Mouse (Mus musculus) lung, embryonic 15.5 days (tissue): ENCODE data around the gene Nop56. TPM values are rescaled to one million over a fixed set of nuclear protein-coding genes. Genes with fewer than 3 reads are reported as not detected.

Experiments used
- ATAC-seq: fragments of 200-750 bp; cut with Nextera tagmentation; 2 replicates; pipeline ENCODE4 v1.8.0; 2017; ENCODE audit warnings: moderate number of reproducible peaks, borderline replicate concordance; ENCODE audit not compliant: low FRiP score, low TSS enrichment; ENCODE audit errors: extremely low read depth
- H3K27ac ChIP-seq: fragments of 300-500 bp; sonication (generic); 2 replicates; pipeline ENCODE4 v1.5.1; 2015; ENCODE audit warnings: moderate library complexity, mild to moderate bottlenecking, inconsistent platforms
- H3K27me3 ChIP-seq: fragments of 300-500 bp; sonication (generic); 2 replicates; pipeline ENCODE4 v1.6.1; 2015; ENCODE audit warnings: inconsistent platforms
- H3K36me3 ChIP-seq: fragments of 300-500 bp; sonication (generic); 2 replicates; pipeline ENCODE4 v1.6.1; 2015; ENCODE audit warnings: inconsistent platforms
- H3K4me1 ChIP-seq: fragments of 300-500 bp; sonication (generic); 2 replicates; pipeline ENCODE4 v1.6.1; 2015; ENCODE audit warnings: inconsistent platforms
- H3K4me2 ChIP-seq: fragments of 300-500 bp; sonication (generic); 2 replicates; pipeline ENCODE4 v1.6.1; 2015; ENCODE audit warnings: inconsistent platforms, mild to moderate bottlenecking, moderate library complexity
- H3K4me3 ChIP-seq: fragments of 300-500 bp; sonication (generic); 2 replicates; pipeline ENCODE4 v1.5.1; 2015; ENCODE audit warnings: mild to moderate bottlenecking, inconsistent platforms
- H3K9ac ChIP-seq: fragments of 300-500 bp; sonication (generic); 2 replicates; pipeline ENCODE4 v1.6.1; 2015; ENCODE audit warnings: inconsistent platforms
- H3K9me3 ChIP-seq: fragments of 300-500 bp; sonication (generic); 2 replicates; pipeline ENCODE4 v1.6.1; 2016; ENCODE audit warnings: inconsistent platforms
- WGBS: fragments of 180-500 bp; shearing (Covaris S2); methylation state at CpG from one replicate; pipeline ENCODE4 v1.1.7; 2015; 5-methylcytosine and 5-hydroxymethylcytosine counted together
- polyA plus RNA-seq: library from polyadenylated mRNA; unstranded; fragments of >200 nt; fragmentation: Nextera tagmentation; extraction: Ambion mirVana; gene quantifications from 2 replicates; pipeline ENCODE4 v1.2.1, GENCODE M21; 2015

Gene Nop56
- polyA plus RNA-seq, 1 experiment from 2014 or later: 272 TPM

DNA sequence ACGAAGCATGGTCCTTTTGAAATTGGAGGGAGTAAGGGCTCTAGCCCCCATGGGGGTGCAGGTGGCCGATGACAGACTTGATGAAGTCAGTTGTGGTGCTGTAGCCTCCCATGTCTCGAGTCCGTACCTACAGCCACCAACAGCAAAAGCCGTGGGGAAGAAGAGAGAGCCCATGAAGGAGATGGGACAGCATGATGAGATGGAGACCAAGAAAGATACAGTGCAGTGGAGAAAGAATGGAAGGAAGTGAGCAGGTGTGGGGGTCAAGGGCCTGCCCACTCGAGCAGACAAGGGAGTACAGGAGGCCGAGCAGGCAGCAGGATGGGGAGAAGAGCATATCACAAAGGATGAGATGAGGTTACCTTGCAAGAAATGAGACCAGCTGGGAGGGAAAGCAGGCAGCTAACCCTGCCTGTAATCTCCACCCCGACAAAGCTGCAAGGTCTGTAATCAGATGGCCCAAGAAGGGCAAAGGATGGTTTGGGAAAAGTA is 5.4 kb downstream of the Nop56 start:
- peaks cover 33% of the 10 kb centered on the region for H3K4me1 ChIP-seq
- no peak overlapping the region for H3K27ac ChIP-seq
- no peak overlapping the region for H3K9ac ChIP-seq
- 36% methylated on average over 8 of the region's 8 CpGs for WGBS
- H3K36me3 ChIP-seq: peaks cover 60% of the 10 kb centered on the region
- no peaks in the 10 kb centered on the region for H3K27me3 ChIP-seq
- no peak overlapping the region for H3K4me3 ChIP-seq
- no peaks in the 10 kb centered on the region for H3K9me3 ChIP-seq
- no peak for ATAC-seq
- H3K4me2 ChIP-seq: no peak overlapping the region

DNA sequence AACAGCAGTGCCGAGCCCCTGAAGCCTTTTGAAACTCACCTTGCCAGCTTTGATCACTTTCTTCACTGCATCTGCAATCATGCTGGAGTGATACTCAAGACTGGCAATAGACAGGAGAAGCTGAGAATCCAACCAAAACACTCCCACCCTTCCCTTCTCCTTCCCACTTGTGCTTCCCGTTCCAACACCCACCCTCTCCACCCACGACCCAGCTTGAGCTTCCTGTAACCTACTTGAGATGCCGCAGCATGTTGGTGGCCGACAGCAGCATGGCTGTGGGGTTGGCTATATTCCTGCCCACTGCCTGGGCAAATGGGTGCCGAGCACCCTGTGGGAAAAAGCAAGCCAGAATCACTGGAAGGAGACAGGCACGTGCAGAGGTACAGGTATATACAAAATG is 6.0 kb downstream of the Nop56 start:
- Histone ChIP-seq H3K9me3 (no peaks in the 10 kb centered on the region), H3K27me3 (no peaks in the 10 kb centered on the region), H3K4me2 (no peak overlapping the region), H3K4me1 (peaks cover 34% of the 10 kb centered on the region), H3K9ac (no peak overlapping the region), H3K36me3 (peaks cover 60% of the 10 kb centered on the region), H3K27ac (no peak overlapping the region), H3K4me3 (no peak overlapping the region)
- no peak for ATAC-seq
- 42% methylated on average over 7 of the region's 7 CpGs for WGBS

DNA sequence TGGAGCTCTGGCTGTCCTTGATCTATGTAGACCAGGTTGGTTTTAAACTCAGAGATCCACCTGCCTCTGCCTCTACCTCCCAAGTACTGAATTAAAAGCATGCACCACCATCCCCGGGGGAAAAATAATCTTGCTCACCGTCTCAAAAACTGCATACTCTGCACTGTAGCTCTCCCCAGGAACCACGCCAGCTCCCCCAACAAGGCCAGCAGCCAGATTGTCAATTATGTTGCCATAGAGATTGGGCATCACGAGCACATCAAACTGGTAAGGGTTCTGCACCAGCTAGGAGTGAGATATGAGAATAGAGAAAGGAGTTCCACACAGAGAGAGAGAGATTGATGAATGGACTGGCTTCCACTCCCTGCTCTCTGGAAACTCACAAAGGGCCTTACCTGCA is 6.6 kb downstream of the Nop56 start:
- no peak overlapping the region for H3K4me2 ChIP-seq
- peaks cover 28% of the 10 kb centered on the region for H3K4me1 ChIP-seq
- WGBS: 57% methylated on average over 4 of the region's 4 CpGs
- no peaks in the 10 kb centered on the region for H3K9me3 ChIP-seq
- no peaks in the 10 kb centered on the region for H3K27me3 ChIP-seq
- peaks cover 55% of the 10 kb centered on the region for H3K36me3 ChIP-seq
- ATAC-seq: no peak
- H3K9ac ChIP-seq: no peak overlapping the region
- H3K27ac ChIP-seq: no peak overlapping the region
- H3K4me3 ChIP-seq: no peak overlapping the region

DNA sequence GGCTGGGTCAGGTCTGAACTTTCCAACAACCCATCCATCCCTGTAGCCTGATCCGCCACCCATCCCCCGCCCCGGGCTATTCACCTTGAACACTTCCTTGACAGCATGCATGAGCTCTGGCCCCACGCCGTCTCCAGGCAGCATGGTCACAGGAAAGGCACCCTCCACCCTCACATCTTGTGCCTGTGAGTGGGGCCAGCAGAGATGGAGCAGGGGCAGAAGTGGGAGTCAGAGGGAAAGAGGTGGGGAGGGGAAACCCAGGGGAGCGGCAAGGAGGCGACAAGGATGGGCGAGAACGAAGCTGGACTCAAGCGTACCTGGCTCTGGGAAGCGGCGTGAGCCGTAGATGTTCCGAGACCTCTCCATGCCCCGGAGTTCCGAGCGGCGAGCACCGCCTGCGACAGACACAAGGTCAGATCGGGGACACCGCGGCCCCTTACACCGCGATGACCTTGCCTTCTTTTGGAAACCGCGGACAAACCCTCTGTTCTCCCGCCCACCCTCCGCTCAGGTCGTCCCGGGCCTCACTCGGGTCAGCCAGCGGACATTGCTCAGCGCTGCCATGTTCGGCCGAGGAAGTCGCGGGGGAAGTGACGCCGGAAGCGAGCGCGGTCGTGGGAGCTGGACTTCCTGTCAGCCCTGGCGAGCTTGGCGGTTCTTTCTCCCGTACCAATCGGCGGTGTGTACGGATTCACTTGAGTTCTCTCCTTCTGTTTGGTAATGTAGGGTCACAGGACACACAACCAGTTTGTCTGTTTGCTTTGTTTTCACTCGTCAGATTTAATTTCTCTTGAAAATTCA is 9.8 kb downstream of the Nop56 start, which contains the start of gene Idh3b:
Gene Idh3b, minus strand, starts transcription at position 694 of the 801 bp plus-strand sequence.
- Histone ChIP-seq H3K27me3 (no peaks in the 10 kb centered on the region), H3K4me1 (peaks cover 12% of the 10 kb centered on the region), H3K36me3 (peaks cover 26% of the 10 kb centered on the region), H3K9ac (peak within 1 kb of the TSS; percentile 85), H3K9me3 (no peaks in the 10 kb centered on the region), H3K4me3 (peak within 1 kb of the TSS; percentile 83), H3K27ac (peak within 1 kb of the TSS; percentile 57), H3K4me2 (peak within 1 kb of the TSS; percentile 87)
- WGBS: under 1% methylated on average over 51 of the region's 51 CpGs
- ATAC-seq: peak; percentile 91

DNA sequence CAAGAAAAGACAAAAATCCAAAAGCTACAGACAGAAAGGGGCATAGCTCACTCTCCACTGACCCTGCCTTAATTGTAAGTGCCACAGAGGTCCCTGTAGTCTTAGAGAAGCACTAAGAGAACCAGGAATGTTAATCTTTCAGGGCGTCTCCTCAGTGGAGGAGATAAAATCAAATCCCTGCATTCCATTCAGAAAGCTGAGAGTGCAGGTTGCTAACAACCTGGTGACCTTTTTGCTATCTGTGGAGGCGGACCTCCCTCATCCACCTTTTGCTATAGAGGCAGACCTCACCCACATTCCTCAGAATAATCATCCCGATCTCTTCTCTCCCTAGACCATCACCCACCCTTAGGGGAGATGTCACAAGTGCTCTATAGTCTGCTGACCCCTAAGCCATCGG is 14.9 kb downstream of the Nop56 start:
- Histone ChIP-seq H3K9ac (no peak overlapping the region), H3K27ac (no peak overlapping the region), H3K9me3 (no peaks in the 10 kb centered on the region), H3K4me2 (no peak overlapping the region), H3K4me3 (no peak overlapping the region), H3K36me3 (no peaks in the 10 kb centered on the region), H3K27me3 (peaks cover 18% of the 10 kb centered on the region), H3K4me1 (peaks cover 5% of the 10 kb centered on the region; the same call in 1 of the 2 replicates)
- 49% methylated on average over 4 of the region's 4 CpGs for WGBS
- no peak for ATAC-seq

DNA sequence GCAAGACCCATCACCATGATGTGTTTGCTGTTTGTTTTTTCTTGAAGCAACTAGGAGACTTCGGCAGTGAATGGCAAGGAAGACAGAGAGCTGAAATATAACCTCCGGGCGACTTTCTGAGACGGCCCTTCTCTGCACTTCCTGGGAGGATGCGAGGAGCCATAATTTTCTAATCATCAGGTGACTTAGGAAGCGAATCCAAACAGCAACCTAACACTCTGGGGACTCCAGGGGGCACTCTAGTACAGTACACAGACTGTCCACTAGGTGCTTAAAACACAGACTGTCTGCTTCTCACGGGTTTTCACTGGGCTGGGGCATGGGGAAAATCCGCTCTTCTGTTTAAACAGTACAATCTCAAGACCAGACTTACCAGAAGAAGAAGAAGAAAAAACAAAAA is 17.2 kb downstream of the Nop56 start:
- no peak overlapping the region for H3K9ac ChIP-seq
- no peak overlapping the region for H3K4me2 ChIP-seq
- H3K27ac ChIP-seq: no peak overlapping the region
- whole genome bisulfite sequencing: 7% methylated on average over 8 of the region's 8 CpGs
- H3K9me3 ChIP-seq: no peaks in the 10 kb centered on the region
- peaks cover 12% of the 10 kb centered on the region for H3K4me1 ChIP-seq
- no peak overlapping the region for H3K4me3 ChIP-seq
- H3K27me3 ChIP-seq: peaks cover 26% of the 10 kb centered on the region
- no peaks in the 10 kb centered on the region for H3K36me3 ChIP-seq
- no peak for ATAC-seq

DNA sequence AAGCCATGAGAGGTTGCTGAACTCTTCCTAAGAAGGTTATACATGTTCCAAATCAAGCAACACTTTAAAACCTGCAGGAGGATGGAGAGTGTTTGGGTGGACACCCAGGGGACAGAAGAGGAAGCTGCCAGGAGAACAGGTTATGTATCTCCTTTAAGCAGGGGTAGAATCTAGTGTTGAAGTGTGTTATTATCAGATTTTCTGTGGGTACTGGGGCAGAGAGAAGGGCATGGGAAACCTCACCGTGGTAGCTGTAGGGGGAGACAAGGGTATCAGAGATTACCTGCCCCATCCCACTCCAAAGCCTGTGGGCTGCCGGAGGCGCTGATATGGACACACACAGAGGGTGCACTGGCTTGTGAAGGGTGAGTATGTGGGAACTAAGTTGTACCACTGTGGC is 18.8 kb downstream of the Nop56 start:
- ATAC-seq: no peak
- Histone ChIP-seq H3K4me3 (no peak overlapping the region), H3K36me3 (no peaks in the 10 kb centered on the region), H3K9ac (no peak overlapping the region), H3K4me1 (peaks cover 12% of the 10 kb centered on the region), H3K27me3 (peaks cover 37% of the 10 kb centered on the region), H3K4me2 (no peak overlapping the region), H3K27ac (no peak overlapping the region), H3K9me3 (no peaks in the 10 kb centered on the region)
- 54% methylated on average over 3 of the region's 3 CpGs for WGBS

DNA sequence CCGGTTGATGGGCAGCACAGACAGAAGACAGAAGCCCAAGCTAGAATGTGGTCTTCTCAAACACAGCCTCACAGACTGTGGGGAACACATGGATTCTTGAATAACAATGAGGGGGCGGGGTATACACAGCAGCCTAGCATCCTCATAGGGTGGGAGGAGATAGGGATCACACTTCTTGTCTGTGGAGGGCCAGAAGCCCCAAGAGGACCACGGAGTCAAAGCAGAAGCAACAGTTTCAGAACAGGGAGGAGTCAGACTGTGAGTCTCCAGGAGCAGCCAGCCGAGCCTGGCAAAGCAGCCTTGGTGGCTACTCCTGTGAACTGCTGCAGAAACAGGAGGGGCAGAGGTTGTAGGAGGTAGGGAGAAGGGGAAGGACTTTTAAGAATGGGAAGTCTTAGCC is 19.3 kb downstream of the Nop56 start:
- no peaks in the 10 kb centered on the region for H3K36me3 ChIP-seq
- H3K4me1 ChIP-seq: peaks cover 12% of the 10 kb centered on the region
- H3K27me3 ChIP-seq: peaks cover 37% of the 10 kb centered on the region
- peak; percentile 37; the same call in 1 of the 2 replicates for ATAC-seq
- H3K4me3 ChIP-seq: no peak overlapping the region
- no peaks in the 10 kb centered on the region for H3K9me3 ChIP-seq
- no peak overlapping the region for H3K9ac ChIP-seq
- H3K27ac ChIP-seq: no peak overlapping the region
- no peak overlapping the region; the same call in 1 of the 2 replicates for H3K4me2 ChIP-seq
- WGBS: 5% methylated on average over 4 of the region's 4 CpGs

DNA sequence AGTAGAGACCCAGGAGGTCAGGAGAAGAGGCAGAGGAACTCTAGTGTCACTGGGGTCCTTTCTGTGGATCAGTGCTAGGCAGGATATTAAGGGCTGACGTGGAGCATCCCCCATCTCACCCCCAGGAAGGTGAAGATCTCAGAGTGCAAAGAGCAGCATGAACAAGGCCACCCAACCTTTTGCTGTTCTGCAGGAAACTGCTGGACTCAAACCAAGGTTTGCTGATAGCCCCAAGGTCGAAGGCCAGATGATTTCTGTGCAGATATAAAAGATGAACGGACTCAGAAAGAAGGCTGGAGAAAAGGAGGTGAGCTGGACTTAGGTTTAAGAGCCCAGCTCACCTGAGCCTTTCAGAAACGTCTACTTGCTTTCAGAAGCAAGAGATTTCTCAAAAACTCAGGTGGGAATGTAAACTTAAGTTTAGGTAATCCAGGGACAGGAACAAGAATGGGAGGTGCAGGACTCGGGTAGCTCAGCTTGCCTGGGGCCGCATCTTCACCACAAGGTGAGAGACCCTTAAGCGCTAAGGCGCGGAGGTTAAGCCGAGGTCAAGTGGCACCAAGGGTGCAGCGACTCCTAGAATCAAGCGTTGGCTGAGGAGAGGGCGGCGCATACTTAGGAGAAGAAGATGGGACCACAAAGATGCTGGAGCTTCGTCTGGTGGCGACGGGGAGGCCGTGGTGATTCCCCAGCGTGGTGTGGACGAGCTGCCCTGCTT is 20.1 kb downstream of the Nop56 start:
- H3K4me1 ChIP-seq: peaks cover 12% of the 10 kb centered on the region

DNA sequence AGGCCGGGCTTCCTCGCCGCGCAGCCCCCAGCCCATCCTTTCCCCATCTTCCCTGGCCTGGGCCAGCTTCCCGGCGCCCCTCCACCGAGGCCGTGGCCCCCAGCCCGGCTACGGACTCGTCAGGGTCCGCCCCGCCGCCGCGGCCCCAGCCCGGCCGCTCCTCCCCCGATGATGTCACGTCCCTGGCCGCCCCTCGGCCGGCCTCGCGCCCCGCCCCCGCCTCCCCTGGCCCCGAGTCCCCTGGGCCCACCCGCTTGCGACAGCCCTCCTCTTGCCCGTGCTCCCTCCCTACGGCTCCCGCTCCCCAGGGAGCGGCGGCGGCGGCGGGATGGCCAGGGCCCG is 20.7 kb downstream of the Nop56 start, which contains the start of gene Ebf4:
Gene Ebf4, plus strand, starts transcription at position 234 of the 342 bp plus-strand sequence.
- Histone ChIP-seq H3K27ac (no peak within 1 kb of the TSS; the same call in 1 of the 2 replicates), H3K4me3 (peak within 1 kb of the TSS; percentile 74), H3K27me3 (peaks cover 37% of the 10 kb centered on the region), H3K4me2 (peak within 1 kb of the TSS; percentile 81), H3K9ac (peak within 1 kb of the TSS; percentile 54), H3K4me1 (peaks cover 12% of the 10 kb centered on the region), H3K9me3 (no peaks in the 10 kb centered on the region), H3K36me3 (no peaks in the 10 kb centered on the region)
- WGBS: 0% methylated on average over 23 of the region's 39 CpGs
- peak; percentile 86 for ATAC-seq

More for the DNA sequence above, 20.1 kb downstream of the Nop56 start:
- no peak for ATAC-seq
- Histone ChIP-seq H3K4me3 (peak overlapping the region; percentile 74), H3K9me3 (no peaks in the 10 kb centered on the region), H3K9ac (peak overlapping the region; percentile 54), H3K27ac (no peak overlapping the region), H3K36me3 (no peaks in the 10 kb centered on the region), H3K4me2 (peak overlapping the region; percentile 81), H3K27me3 (peaks cover 37% of the 10 kb centered on the region)
- WGBS: 7% methylated on average over 20 of the region's 20 CpGs

DNA sequence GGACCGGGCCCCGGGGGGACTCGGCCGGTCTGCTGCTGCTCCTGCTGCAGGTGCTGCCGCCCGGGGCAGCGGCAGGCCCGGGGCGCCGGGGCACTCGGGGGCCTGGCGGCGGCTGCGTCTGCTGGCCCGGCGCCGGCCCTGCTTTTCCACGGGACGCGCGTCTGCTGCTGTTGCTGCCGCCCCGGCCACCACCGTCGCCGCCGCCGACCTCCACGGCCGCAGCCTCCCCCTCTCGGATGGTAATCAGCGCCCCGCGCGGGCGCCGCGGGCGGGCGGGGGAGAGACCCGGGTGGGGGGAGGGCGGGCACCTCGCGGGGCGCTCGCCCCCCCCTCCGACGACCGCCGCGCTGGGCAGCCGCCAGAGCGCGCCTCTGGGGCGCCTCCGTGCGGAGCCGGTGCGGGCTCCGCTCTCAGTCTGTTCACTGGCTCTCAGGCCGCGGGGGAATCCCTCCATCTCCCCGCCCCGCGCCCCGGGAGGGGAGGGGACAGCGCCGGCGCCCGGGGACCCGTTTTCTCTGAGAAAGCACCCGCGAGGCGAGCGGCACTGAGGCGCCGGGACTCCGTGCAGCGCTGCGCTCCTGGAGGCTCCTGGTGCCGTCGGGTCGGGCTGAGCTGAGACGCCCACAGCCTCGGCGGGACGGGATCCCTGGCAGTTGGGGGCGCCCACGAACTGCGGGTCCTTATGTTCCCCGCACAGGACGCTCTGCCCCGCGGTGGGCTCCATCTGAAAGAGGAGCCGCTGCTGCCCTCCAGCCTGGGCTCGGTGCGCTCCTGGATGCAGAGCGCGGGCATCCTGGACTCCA is 21.3 kb downstream of the Nop56 start:
- H3K4me3 ChIP-seq: peak overlapping the region; percentile 74
- 0% methylated on average over 53 of the region's 99 CpGs for WGBS
- peak; percentile 45 for ATAC-seq
- peaks cover 37% of the 10 kb centered on the region for H3K27me3 ChIP-seq
- no peak overlapping the region; the same call in 1 of the 2 replicates for H3K27ac ChIP-seq
- H3K4me2 ChIP-seq: peak overlapping the region; percentile 81
- H3K9ac ChIP-seq: peak overlapping the region; percentile 54
- no peaks in the 10 kb centered on the region for H3K9me3 ChIP-seq
- H3K36me3 ChIP-seq: no peaks in the 10 kb centered on the region
- H3K4me1 ChIP-seq: peaks cover 12% of the 10 kb centered on the region
